Comparison of ENCODE assay signal across 10 mouse cellular contexts in the genomic region with DNA sequence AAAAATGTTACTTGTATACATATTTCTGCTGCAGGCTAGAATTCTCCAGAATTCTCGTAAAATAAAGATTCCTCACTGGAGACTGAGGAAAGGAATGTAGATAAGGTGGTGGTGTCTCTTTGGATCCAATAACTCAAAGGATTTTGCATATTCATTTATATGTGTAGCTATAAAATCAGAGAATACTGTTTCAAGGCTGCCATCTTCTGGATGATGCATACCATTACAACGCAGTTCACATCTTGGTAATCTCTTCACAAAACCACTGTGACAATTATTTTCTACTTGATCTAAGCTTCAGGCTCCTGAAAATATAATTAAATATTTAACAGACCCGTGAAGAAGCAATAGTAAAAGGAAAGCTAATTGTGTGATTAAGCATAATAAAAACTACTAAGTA. TPM values are rescaled to one million over a fixed set of nuclear protein-coding genes. Genes with fewer than 3 reads are reported as not detected.
DNase-seq lines count a peak whose midpoint lies in the region; ATAC-seq lines count a peak whose summit lies in the region.
"Had no signal": no experiment of that assay in that cellular context is flagged by ENCODE, and none has a peak within 500 bp of the region (broad histone marks: within the 10 kb centered on the region; RNA-seq: fewer than 3 reads in every experiment).

No protein-coding gene starts in this region.

- no peaks in the 10 kb centered on the region for H3K4me1 ChIP-seq in hindbrain, embryonic 12.5 days
- no peaks in the 10 kb centered on the region for H3K4me1 ChIP-seq in hindbrain, embryonic 13.5 days (replicated peaks)
- no peaks in the 10 kb centered on the region for H3K4me1 ChIP-seq in neural tube, embryonic 12.5 days
- H3K4me1 ChIP-seq in forebrain, embryonic 16.5 days (replicated peaks; ENCODE audit: control insufficient read depth, insufficient read depth, low read length), result no peaks in the 10 kb centered on the region

- H3K4me3 ChIP-seq in hindbrain, embryonic 12.5 days, result no peak overlapping the region
- H3K4me3 ChIP-seq in hindbrain, embryonic 13.5 days, result no peak overlapping the region
- no peak overlapping the region for H3K4me3 ChIP-seq in neural tube, embryonic 12.5 days
- no peak overlapping the region for H3K4me3 ChIP-seq in forebrain, embryonic 16.5 days (replicated peaks; ENCODE audit: low read length)

- 21% methylated on average over 3 of the region's 3 CpGs for WGBS in hindbrain, embryonic 12.5 days
- 20% methylated on average over 3 of the region's 3 CpGs for WGBS in hindbrain, embryonic 13.5 days
- 25% methylated on average over 3 of the region's 3 CpGs for WGBS in neural tube, embryonic 12.5 days
- WGBS in forebrain, embryonic 16.5 days, result 18% methylated on average over 3 of the region's 3 CpGs

- H3K27ac ChIP-seq in hindbrain, embryonic 12.5 days, result no peak overlapping the region
- H3K27ac ChIP-seq in hindbrain, embryonic 13.5 days, result no peak overlapping the region
- no peak overlapping the region for H3K27ac ChIP-seq in neural tube, embryonic 12.5 days
- H3K27ac ChIP-seq in forebrain, embryonic 16.5 days (ENCODE audit: low read length), result no peak overlapping the region

- no peaks in the 10 kb centered on the region for H3K36me3 ChIP-seq in hindbrain, embryonic 12.5 days
- no peaks in the 10 kb centered on the region for H3K36me3 ChIP-seq in hindbrain, embryonic 13.5 days
- H3K36me3 ChIP-seq in neural tube, embryonic 12.5 days, result no peaks in the 10 kb centered on the region
- no peaks in the 10 kb centered on the region for H3K36me3 ChIP-seq in forebrain, embryonic 16.5 days (ENCODE audit: control insufficient read depth, insufficient read depth)

- H3K27me3 ChIP-seq in hindbrain, embryonic 12.5 days, result no peaks in the 10 kb centered on the region
- H3K27me3 ChIP-seq in hindbrain, embryonic 13.5 days, result no peaks in the 10 kb centered on the region
- H3K27me3 ChIP-seq in neural tube, embryonic 12.5 days (replicated peaks), result no peaks in the 10 kb centered on the region
- no peaks in the 10 kb centered on the region for H3K27me3 ChIP-seq in forebrain, embryonic 16.5 days (replicated peaks; ENCODE audit: control insufficient read depth, insufficient read depth, low read length)

- no peak overlapping the region for H3K4me2 ChIP-seq in hindbrain, embryonic 12.5 days (replicated peaks)
- H3K4me2 ChIP-seq in hindbrain, embryonic 13.5 days, result no peak overlapping the region
- H3K4me2 ChIP-seq in neural tube, embryonic 12.5 days (replicated peaks), result no peak overlapping the region
- H3K4me2 ChIP-seq in forebrain, embryonic 16.5 days (ENCODE audit: low read length), result no peak overlapping the region
- H3K4me2 ChIP-seq: liver, embryonic 11.5 days had no signal

- peak; percentile 52; the same call in 1 of the 2 replicates for ATAC-seq in hindbrain, embryonic 12.5 days (ENCODE audit: low FRiP score)
- no peak for ATAC-seq in hindbrain, embryonic 13.5 days (ENCODE audit: low FRiP score)
- 0 out of 2 replicates have a peak, but pooled peaks have one; percentile 44 for ATAC-seq in neural tube, embryonic 12.5 days (ENCODE audit: low FRiP score, low read depth)
- ATAC-seq in forebrain, embryonic 16.5 days, result peak; percentile 80
- no peak for ATAC-seq in erythroid progenitor cell, adult 5-6 weeks (replicated peaks; ENCODE audit: low FRiP score, poor library complexity, severe bottlenecking)

- no peak for DNase-seq in neural tube, embryonic 10.5 days (ENCODE audit: extremely low spot score, low spot score)
- DNase-seq in thymus, adult 18-20 months, result no peak
- DNase-seq in urinary bladder, postnatal 4 days (ENCODE audit: low spot score in 2 of 2), result no peak

- no peak overlapping the region for H3K9ac ChIP-seq in hindbrain, embryonic 12.5 days
- H3K9ac ChIP-seq in hindbrain, embryonic 13.5 days, result no peak overlapping the region
- no peak overlapping the region for H3K9ac ChIP-seq in neural tube, embryonic 12.5 days
- no peak overlapping the region for H3K9ac ChIP-seq in forebrain, embryonic 16.5 days (replicated peaks; ENCODE audit: low read depth, low read length)

- no peaks in the 10 kb centered on the region for H3K9me3 ChIP-seq in hindbrain, embryonic 12.5 days (replicated peaks)
- H3K9me3 ChIP-seq in hindbrain, embryonic 13.5 days, result no peaks in the 10 kb centered on the region
- H3K9me3 ChIP-seq in neural tube, embryonic 12.5 days, result no peaks in the 10 kb centered on the region
- no peaks in the 10 kb centered on the region for H3K9me3 ChIP-seq in forebrain, embryonic 16.5 days (ENCODE audit: control insufficient read depth, low read length)

RNA-seq across cellular contexts. Expression of gene 1700003H04Rik, which starts 6.6 kb away (rescaled TPM):
- not detected in 2 replicates for polyA plus RNA-seq in hindbrain, embryonic 12.5 days (2016; fragmentation: Nextera tagmentation; extraction: Ambion mirVana)
- polyA plus RNA-seq in hindbrain, embryonic 13.5 days (2015; fragmentation: Nextera tagmentation; extraction: Ambion mirVana), result not detected in 2 replicates
- not detected in 2 replicates for polyA plus RNA-seq in neural tube, embryonic 12.5 days (2016; fragmentation: Nextera tagmentation; extraction: Ambion mirVana)
- not detected in 2 replicates for polyA plus RNA-seq in forebrain, embryonic 16.5 days (2015; fragmentation: Nextera tagmentation; extraction: Ambion mirVana)
- not detected in 2 replicates for total RNA-seq in erythroid progenitor cell, adult 5-6 weeks (2015; ENCODE audit: low replicate concordance)
- total RNA-seq in erythroid progenitor cell, adult 5-6 weeks (2017; ENCODE audit: low replicate concordance), result not detected in 2 replicates
- total RNA-seq: heart, postnatal 10 days had no signal
- polyA plus RNA-seq: liver, embryonic 11.5 days had no signal

Comparison
In these comparisons a context has a peak if more than half of its experiments do, and no peak if none do; other contexts are left out.
1. ATAC-seq: peak in hindbrain, embryonic 12.5 days (single experiment), neural tube, embryonic 12.5 days (single experiment) and forebrain, embryonic 16.5 days (single experiment); none in hindbrain, embryonic 13.5 days (single experiment) and erythroid progenitor cell, adult 5-6 weeks (single experiment).